Mouse (Mus musculus): ENCODE data around the gene Rp9.
"Not testable (repeated sequence)": the region's sequence is repeated elsewhere in the genome, so short reads cannot be mapped to it uniquely, and the experiment has no call there.

Rp9 gene

GRCm38 (mm10) chr9:22420491-22420890 is 49.1 kb downstream of the Rp9 start:
- DNase-seq (ENCODE audit: low spot score): no peak

DNA sequence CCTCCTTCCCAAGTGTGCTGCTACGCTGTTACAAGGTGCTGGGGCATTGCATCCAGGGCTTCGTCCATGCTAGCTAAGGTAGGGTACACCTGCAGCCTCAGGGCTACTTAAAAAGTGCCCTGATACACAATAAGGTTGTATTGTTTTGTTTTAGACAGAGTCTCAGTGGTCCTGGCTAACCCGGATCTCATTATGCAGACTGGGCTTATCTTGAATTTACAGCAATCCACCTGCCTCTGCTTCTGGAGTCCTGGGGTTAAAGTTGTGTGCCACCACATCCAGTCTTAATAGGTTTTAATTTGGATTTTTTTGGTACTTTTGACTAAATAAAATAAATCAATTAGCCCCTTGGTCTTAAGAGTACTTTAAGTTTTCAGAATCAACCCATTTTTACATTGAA is 49.7 kb downstream of the Rp9 start:
- DNase-seq (ENCODE audit: low spot score): no peak

- DNase-seq (ENCODE audit: low spot score): no peak
These were observed 52.0 kb downstream of the Rp9 start for GRCm38 (mm10) chr9:22417547-22417946.

DNA sequence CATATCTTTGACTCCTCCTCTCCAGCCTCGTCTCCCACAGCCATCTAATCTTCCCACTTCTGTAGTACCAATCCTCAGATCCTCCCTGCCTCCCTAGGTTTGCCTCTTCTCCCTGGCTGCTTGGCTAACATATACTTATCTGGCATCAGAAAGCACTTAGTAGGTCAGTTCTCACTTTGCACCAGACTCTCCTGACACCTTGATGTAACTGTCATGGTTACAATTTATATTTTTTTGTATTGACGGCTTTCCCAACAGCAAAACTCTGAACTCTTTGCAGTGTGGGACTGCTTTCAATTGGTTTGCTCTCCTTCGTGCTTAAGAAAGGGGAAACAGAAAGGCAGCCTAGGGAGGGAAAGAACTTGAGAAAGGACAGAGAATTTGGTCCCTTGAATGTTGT is 53.4 kb downstream of the Rp9 start:
- DNase-seq (ENCODE audit: low spot score): no peak

DNA sequence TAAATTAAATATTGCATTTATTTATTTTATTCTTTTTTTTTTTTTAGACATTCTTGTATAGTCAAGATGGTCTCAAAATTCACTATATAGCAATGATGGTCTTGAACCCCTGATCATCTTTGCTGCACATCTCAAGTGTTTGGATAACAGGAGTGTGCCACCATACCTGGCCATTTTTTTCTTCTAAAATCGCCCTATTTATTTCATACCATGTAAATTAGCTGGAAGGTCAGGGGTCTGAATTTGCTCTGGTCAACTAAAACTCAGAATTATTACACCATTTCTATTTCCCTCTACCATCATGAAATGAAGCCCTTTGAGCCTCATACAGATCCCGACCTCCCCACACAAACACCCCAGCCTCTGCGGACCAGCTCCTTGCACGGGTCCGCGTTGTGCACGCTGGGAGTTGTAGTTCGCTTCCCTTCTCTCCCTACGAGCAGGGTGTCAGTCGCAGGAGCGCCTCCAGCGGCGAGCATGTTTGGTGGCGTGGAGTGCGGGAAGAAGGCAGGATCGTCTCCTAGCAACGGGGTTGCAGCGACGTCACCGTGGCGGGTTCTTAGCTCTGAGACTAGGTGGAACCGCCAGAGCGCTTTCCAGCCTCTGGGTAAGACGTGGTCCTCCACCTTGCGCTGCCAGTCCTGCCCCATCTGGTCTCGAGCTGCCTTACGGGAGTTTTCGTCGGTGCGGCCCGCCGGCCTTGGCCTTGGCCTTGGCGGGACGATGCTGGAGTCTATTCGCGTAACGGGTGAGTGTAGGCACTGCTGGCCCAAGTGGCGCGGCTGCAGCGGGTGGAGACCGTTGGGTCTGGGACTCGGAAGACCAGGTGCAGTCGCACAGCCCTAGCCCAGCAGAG is 58.3 kb downstream of the Rp9 start, which contains the start of gene 9530077C05Rik:
Gene 9530077C05Rik, plus strand, starts transcription at position 512 of the 856 bp plus-strand sequence.
- DNase-seq (ENCODE audit: low spot score): peak; percentile 97

- no peak for DNase-seq (ENCODE audit: low spot score)
These were observed 60.0 kb downstream of the Rp9 start for GRCm38 (mm10) chr9:22409501-22409900.

DNA sequence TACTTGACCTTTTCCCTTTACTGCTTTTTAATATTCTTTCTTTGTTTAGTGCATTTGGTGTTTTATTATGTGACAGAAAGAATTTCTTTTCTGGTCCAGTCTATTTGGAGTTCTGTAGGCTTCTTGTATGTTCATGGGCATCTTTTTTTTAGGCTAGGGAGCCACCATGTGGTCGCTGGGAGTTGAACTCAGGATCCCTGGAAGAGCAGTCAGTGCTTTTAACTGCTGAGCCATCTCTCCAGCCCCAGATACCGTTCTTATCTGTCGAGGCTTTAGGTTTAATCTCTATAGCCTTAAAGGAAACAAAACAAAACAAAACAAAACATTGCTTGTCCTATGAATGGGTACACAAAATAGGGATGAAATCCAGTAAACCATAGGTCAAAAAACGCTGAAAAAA is 61.2 kb downstream of the Rp9 start:
- not testable (repeated sequence) for DNase-seq (ENCODE audit: low spot score)

- DNase-seq (ENCODE audit: low spot score): not testable (repeated sequence)
These were observed 61.9 kb downstream of the Rp9 start for GRCm38 (mm10) chr9:22407633-22408032.

- peak; percentile 50 for DNase-seq (ENCODE audit: low spot score)
These were observed 64.1 kb downstream of the Rp9 start for GRCm38 (mm10) chr9:22405414-22405813.

- not testable (repeated sequence) for DNase-seq (ENCODE audit: low spot score)
These were observed 66.0 kb downstream of the Rp9 start for GRCm38 (mm10) chr9:22403501-22403900.

DNA sequence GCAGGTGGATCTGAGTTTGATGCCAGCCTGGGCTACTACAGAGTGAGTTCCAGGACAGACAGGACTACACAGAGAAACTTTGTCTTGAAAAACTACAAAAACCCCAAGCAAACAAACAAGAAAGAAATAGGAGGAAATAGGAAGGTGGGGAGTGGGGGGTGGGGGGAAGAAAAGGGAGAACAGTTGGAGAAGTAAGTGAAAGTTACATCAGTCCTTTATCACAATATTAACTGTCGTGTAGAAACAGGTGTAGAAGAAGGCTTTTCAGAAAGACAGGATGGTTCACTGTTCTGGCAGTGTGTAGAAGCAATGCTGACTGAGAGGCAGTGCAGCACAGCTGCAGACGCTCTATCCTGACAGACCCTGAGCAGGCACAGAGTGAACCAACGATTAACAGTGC is 66.6 kb downstream of the Rp9 start:
- no peak for DNase-seq (ENCODE audit: low spot score)

- DNase-seq (ENCODE audit: low spot score): no peak
These were observed 67.5 kb downstream of the Rp9 start for GRCm38 (mm10) chr9:22402001-22402400.

DNA sequence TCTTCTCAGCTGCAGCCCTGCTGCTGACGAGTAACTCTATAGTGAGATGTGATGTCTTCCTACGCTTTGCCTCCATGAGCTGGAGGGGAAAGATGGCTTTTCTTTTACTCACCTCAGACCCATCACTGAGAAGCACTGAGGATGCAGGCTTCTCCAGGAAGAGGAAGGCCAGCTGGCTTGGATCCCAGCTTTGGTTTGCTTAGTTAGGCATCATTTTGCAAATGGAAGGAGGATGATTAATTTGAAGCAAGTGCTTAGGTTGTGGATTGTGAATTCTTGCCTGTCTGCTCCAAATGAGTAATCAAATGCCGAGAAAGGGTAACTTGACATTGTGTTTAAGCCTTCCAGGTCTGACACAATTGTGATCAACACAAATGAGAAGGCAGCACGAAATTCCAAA is 70.5 kb downstream of the Rp9 start:
- DNase-seq (ENCODE audit: low spot score): no peak

DNA sequence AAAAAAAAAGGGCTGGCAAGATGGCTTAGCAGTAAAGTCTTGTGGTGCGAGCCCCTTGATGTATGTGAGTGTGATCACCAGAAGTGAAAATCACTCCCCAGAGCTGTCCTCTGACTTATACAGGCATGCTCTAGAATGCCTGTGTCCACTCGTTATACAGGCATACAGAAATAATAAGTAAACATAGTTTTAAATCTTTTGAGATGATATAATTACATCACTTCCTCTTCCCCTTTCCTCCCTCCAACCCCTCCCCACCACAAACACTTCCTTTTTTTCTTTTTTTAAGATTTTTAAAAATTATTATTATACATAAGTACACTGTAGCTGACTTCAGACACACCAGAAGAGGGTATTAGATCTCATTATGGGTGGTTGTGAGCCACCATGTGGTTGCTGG is 74.8 kb downstream of the Rp9 start:
- DNase-seq (ENCODE audit: low spot score): no peak

DNA sequence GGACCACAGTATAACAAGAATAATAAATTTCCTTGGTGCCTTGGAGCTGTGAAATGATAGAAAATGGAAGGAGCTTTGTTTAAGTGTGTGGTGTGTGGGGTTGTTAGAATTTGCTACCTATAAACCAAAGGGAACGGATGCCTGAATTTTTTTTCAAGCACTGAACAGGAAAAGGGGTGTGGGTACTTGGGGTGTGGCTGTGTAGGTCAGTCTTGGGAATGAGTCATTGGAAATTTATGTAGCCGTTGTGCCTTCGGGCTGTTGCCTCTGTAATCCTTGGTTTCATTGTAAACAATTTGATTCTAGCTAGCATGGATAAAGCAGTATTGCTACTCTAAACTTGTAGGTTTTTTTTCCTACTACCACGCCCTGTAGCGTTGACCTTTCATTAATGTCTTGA is 79.2 kb downstream of the Rp9 start:
- DNase-seq (ENCODE audit: low spot score): no peak

DNA sequence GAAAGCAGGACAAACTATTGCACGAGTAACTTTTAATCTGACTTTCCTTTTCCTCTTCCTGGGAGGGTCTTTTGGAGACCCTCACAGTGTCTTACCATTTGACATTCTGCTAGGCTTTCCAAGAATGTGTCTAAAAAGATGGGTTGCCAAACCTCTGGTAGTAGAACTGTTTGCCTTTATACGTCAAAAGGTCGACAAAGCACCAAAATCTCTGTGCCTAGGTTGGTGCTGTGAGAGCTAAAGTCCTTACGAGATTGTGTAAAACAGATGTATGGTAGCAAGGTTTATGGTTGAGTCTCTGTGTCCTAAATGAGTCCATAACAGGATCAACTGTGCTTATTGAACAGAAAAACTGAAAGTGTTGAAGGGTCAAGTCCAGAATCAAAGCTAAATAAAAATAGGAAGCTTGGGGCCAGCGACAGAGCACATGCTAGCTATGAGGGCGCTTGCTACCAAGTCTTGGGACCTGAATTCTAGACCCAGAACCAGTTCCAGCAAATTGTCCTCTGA is 79.8 kb downstream of the Rp9 start:
- no peak for DNase-seq (ENCODE audit: low spot score)

DNA sequence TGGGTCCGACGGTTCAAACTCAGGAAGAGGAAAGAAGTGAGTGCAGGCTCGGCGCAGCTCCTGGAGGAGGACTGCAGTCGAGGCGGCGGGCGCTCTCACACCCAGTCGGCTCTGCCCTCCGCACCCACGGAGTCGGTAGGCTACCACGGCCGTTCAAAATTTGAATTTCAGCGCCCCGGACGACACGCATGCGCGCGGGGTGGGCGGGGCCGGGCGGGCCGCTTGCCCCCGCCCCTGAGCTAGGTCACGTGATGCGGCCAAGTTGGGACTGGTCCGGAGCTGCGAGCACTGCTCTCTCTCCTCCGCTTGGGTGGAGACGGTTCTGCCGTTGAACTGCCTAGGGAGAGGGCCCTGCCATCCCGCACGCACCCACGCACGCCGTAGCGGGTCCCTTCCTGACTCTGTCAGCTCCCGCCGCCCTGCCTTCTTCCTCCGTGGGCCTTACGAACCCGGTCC is 80.5 kb downstream of the Rp9 start, which contains the start of gene Anln:
Gene Anln, minus strand, starts transcription at position 168 of the 456 bp plus-strand sequence.
- peak; percentile 91 for DNase-seq (ENCODE audit: low spot score)

- no peak for DNase-seq (ENCODE audit: low spot score)
These were observed 81.1 kb downstream of the Rp9 start for GRCm38 (mm10) chr9:22388401-22388980.

DNA sequence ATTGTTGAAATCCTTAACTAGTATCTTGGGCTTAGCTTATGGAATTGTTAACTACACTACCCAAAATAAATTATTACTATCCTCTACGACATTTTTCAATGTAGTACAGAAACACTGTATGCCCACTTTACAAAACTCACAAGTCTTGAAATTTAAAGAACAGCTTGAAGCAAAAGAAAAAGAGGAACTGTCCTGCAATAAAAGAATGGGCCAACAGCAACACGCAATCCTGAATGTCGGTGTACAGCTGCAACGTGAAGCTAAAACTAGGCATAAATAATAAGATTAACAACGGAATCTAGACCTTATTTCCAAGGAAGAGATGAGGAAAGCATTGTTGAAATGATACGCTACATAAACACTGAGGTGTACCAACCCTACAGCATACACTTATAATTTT is 81.6 kb downstream of the Rp9 start:
- DNase-seq (ENCODE audit: low spot score): no peak

GRCm38 (mm10) chr9:22385890-22386289 is 83.7 kb downstream of the Rp9 start:
- no peak for DNase-seq (ENCODE audit: low spot score)

GRCm38 (mm10) chr9:22376086-22376485 is 93.5 kb downstream of the Rp9 start:
- no peak for DNase-seq (ENCODE audit: low spot score)

GRCm38 (mm10) chr9:22372760-22373159 is 96.8 kb downstream of the Rp9 start:
- no peak for DNase-seq (ENCODE audit: low spot score)

DNA sequence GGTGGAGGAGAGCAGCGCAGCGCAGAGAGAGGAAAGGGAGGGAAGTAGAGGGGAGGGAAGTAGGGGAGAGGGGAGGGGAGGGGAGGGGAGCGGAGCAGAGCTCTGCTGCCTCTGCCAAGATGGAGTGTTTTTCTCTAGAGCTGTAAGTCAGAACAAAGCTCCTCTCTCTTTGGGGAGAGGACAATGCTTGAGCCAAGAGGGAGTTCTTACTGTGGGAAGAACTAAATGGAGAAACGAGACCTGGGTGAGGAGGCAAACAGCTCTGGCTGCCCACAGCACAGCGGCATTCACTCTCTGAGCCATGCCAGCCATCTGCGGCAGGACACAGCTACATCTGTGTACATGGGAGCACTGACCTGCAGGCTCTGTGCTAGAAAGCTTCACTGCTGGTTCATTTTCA is 101.5 kb downstream of the Rp9 start:
- no peak for DNase-seq (ENCODE audit: low spot score)

Measured in lung, postnatal 25 days (tissue).